Mouse (Mus musculus) liver, embryonic 18 days (tissue): ENCODE measurements around the gene Gm28051. TPM values are rescaled to one million over a fixed set of nuclear protein-coding genes. Genes with fewer than 3 reads are reported as not detected.

Source experiments
- polyA plus RNA-seq: library from polyadenylated mRNA; depleted of rRNA; stranded (reverse); fragments of >200 nt; gene quantifications from 2 replicates; pipeline ENCODE4 v1.2.3, GENCODE M21; 2012; rRNA removed

Gm28051 gene
- not detected in 2 replicates for polyA plus RNA-seq

DNA sequence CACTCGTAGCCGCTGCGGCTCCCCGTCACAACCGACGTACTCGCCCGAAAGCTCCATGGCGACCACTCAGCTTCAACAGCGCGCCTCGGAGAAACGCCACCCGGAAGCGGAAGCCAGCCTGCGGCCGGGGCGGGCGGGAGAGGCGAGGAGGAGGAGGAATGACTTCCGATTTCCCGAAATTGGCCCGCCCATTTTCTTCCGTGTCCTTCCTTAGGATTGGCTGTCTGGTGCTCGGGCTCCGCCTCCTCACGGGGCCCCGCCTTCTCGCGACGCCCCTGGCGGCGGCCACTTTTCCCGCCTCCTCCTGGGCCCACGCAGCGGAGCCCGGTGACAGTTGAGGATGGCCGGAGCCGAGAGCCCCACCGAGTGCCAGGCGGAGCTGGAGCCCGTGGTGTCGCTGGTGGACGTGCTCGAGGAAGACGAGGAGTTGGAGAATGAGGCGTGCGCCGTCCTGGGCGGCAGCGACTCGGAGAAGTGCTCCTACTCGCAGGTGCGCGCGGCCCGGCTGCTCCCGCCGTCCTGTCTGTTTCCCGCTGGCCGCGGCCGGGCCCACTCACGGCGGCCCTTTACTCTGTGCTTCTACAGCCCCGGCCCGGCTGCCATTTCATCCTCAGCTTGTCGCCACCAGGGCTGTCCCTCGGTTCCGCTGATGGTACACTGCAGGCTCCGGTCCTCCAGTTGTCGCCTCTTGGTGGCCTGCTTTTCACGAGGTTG, at the start of gene Gm28051, which contains the start of the genes Gon7 and Ubr7:
Gene Gm28051 (minus strand): TSS at position 77 of the 714 bp plus-strand sequence.
Gene Gon7 (minus strand): TSS at position 115 of the 714 bp plus-strand sequence.
Gene Ubr7 (plus strand): TSS at position 279 of the 714 bp plus-strand sequence.

DNA sequence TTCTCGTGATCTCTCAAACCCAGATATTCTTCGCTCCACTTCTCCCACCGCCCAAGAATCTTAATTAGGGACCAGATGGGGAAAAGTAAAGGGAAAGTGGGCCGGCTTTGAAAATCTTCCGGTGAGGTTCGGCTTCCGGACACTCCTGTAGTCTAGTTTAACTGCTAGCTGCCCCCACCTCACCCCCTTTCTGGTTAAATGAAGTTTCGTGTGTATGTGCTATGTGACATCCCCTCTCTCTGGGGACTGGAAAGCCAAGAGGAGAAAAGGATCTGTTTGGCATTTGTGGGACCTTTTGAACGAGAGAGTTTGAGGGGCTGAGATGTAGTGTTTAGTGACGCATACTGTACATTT, 815 bp upstream of the Gm28051 start, which contains the start of gene Gm20604:
Gene Gm20604 (minus strand): TSS at position 270 of the 354 bp plus-strand sequence.

DNA sequence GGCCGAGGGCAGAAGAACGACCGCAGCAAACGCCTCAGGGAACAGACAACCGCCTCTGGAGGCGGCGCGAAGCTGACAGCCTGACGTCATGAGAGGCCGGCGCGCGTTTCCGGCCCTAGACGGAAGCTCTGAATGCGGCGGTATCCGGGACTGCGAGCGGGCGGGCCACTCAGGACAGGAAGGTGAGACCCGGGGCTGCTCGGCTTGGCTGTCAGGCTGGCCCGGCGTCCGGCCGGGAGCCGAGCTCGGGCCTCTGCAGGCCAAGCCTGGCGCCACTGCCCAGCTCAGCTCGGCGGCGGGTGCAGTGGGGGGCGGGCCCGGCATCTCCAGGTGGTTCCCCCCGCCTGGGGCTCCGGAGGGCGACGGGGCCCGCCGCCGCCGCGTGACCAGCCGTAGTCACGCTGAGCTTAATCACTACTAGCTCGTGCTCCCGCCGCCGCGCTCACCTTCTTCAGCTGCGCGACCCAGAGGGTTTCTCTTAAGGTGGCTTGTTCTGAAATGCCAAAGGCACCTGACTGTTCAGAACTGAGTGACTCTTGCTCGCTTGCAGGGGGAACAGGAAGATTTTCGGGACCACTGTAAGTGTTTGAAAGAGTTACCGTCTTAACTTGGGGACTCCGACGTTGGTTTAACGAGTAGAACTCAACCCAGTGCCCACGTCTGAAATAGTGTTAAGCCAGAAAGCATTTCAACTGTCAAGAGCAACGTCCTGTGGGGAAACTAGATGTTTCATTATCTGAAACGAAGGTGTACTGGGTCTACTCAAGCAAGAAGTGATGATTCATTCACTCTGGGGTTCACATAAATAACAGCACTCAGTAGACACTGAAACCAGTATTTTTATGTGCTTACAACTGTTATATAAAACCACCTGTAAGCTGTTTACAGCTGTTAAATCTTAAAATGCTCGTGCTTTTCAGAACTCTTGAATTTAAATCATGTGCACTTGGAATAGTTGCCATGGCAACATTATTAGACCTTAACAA, 13.7 kb downstream of the Gm28051 start, which contains the start of the genes Moap1 and Tmem251:
Gene Moap1 (minus strand): TSS at position 73 of the 986 bp plus-strand sequence.
Gene Tmem251 (plus strand): TSS at position 174 of the 986 bp plus-strand sequence.

DNA sequence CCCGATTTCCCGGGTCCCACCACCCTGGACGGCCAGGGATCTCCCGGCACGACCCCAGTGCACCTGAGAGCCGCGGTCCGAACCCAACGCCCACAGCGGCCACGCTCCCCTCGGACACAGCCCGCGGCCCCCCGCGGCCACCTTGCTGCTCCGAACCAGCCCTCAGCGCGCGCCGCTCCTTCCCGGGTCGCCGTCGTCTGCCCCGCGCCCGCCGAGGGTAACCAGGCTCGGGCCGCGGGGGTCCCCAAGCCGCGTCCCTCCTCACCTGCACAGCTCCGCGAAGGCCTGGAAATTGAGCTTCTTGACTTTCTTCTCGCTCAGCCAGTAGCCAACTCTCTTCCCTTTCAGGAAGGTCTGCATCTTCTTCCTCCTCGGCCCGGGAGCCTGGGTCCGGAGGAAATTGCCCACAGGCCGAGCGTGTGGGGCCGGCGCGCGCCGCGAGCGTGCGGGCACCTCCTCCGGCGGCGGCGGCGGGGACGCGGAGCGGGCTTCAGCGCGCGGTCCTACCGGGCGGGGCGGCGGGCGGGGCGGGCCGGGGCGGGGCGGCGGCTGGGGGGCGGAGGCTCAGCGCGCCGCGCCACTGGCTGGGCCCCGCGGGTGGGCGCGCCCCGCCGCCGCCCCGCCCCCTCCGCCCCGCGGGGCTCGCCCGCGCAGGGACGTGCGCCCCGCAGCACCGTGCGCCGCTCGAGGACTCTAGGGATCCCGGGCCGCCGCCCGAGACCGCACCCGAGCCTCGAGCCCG, 52.9 kb downstream of the Gm28051 start, which contains the start of gene Itpk1:
Gene Itpk1 (minus strand): TSS at position 474 of the 742 bp plus-strand sequence.

Other genes with a start within 250 kb of the Gm28051 start
- gene Chga, start 202.8 kb downstream of the Gm28051 start, polyA plus RNA-seq = 0.16 and 0.23 TPM in 2 replicates
- gene Itpk1, start 52.8 kb downstream of the Gm28051 start, polyA plus RNA-seq = 4.5 and 4.9 TPM in 2 replicates
- gene Moap1, start 14.1 kb downstream of the Gm28051 start, polyA plus RNA-seq = 0.87 and 1.2 TPM in 2 replicates
- gene Tmem251, start 14.0 kb downstream of the Gm28051 start, polyA plus RNA-seq = 1.6 and 1.7 TPM in 2 replicates
- 7.2 and 8.0 TPM in 2 replicates for gene Gon7, start within 50 bp of the Gm28051 start, polyA plus RNA-seq
- 10.6 and 10.9 TPM in 2 replicates for gene Ubr7, start 202 bp upstream of the Gm28051 start, polyA plus RNA-seq
- 4.2 and 4.3 TPM in 2 replicates for gene Gm20604, start 907 bp upstream of the Gm28051 start, polyA plus RNA-seq
- gene Btbd7, start 120.7 kb upstream of the Gm28051 start, polyA plus RNA-seq = 4.5 and 4.9 TPM in 2 replicates
- not detected in 2 replicates for gene Cox8c, start 141.6 kb upstream of the Gm28051 start, polyA plus RNA-seq
- 0.08 and 0.10 TPM in 2 replicates for gene Unc79, start 191.1 kb upstream of the Gm28051 start, polyA plus RNA-seq